Mouse (Mus musculus): ENCODE measurements around the gene Dio2.

The Dio2 gene

DNA sequence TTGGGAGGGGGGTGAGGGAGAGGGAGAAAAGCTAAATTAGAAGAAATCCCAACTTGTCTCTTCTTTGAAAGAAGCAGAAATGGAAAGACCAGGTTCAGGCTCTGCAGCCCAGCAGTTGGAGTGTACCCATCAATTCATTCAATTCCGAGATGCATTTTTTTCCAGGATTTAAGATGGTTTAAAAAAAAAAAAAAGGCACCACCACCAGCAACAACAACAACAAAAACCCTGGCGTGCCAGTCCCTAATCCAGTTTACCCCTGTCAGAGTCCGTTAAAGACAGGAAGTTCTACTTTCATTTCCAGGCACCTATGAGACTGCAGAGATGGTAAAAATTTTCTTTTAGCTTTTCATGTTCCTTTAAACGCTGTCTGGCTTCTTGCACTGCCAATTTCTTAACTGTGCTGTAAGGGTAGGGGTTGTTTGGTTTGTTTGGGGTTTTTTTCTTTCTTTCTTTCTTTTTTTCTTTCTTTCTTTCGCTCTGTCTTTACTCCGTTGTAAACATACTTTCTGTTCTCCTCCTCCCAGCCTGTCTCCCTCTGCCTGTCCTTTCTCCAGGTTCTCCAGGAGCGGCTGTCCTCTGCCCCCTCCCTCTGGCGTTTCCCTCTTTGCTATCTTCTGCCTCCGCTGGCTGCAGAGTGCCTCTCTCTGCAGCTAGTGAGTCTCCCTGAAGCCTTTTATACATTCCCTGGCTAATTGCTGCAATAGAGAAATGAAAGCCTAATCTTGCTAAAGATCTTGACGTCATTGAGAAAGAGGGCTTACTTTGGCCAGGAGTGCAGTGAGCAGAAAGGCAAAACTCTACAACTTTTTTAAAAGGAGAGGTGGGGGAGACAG, at the start of gene Dio2:
Gene Dio2 (minus strand): TSS at position 51 of the 836 bp plus-strand sequence.
- in situ Hi-C loops (cut with MboI) = loop anchor here (25.0 kb wide), 1 partner anchor 574 kb away; no protein-coding TSS in a partner anchor

DNA sequence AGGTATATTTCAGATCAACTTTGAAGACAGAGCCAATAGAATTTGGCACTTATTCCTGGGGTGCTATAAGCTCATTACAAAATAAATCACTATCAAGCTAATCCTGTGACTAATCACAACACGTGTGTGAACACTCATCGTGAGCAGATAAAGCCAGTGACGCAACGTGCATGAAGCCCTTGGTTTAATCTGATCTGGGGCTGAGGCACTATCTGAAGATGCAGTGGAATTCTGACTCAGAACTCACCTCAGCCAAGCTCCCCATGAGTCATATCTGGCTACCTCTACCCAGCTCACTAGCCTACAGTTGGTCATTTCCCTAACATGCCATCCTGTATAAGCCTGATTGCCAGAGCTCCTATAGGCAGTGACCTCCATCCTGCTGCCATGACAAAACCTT, 43.2 kb upstream of the Dio2 start:
- in situ Hi-C loops (cut with MboI) = no loop called here

DNA sequence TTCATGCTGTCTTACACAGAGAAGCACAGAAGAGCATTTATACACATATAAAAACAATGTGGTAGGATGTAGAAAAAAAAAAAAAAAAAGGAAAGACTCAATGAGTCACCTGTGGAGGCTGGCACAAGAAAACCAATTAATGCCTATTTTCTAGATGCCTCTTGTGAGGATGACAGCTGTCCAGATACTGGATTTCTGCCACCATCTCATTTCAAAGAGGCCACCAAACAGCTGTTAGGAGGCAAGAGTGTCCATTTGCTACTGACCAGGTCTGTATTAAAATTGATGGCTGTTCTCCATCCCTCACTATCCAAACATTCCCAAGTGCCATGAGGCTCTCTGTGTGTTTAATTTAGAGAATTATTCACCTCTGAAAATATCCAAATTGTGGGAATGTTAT, 6.5 kb upstream of the Dio2 start:
- in situ Hi-C loops (cut with MboI) = loop anchor here (25.0 kb wide), 1 partner anchor 568 kb away; no protein-coding TSS in a partner anchor

DNA sequence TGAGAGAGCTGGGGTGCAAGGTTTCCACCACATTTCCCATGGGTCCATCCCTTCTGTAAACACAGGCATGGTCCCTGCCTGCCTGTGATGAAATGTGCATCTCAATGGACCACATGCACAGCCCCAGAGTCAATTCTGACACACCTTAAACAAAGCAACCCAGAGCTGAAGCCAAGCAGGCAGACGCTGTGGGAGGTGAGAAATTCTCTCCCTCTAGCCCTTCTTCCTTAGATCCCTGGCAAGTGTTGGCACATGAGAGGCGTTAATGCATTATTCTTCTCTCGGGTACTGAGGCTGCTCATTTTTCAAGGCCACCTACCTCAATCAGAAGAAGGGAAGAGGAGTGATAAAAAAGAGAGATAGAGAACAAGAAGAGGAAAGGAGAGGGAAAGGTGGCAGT, 5.4 kb upstream of the Dio2 start:
- in situ Hi-C loops (cut with MboI) = loop anchor here (25.0 kb wide), 1 partner anchor 569 kb away; no protein-coding TSS in a partner anchor

DNA sequence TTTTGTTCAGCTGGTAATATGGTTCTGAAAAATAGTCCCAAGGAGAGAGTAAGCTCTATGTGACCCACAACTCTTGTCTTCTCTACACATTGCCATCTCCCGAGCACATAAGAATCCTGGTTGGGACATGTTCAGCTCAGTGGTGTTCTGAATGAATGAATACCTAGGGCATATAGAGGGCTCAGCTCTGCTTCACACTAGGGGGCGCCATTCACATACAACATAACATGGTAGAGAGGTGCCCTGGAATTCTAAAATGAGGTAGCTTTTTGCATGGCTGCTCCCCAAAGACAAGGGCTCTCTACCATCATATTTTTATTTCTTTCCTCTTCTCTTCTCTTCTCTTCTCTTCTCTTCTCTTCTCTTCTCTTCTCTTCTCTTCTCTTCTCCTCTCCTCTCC, 2.2 kb upstream of the Dio2 start:
- in situ Hi-C loops (cut with MboI) = loop anchor here (25.0 kb wide), 1 partner anchor 572 kb away; no protein-coding TSS in a partner anchor

DNA sequence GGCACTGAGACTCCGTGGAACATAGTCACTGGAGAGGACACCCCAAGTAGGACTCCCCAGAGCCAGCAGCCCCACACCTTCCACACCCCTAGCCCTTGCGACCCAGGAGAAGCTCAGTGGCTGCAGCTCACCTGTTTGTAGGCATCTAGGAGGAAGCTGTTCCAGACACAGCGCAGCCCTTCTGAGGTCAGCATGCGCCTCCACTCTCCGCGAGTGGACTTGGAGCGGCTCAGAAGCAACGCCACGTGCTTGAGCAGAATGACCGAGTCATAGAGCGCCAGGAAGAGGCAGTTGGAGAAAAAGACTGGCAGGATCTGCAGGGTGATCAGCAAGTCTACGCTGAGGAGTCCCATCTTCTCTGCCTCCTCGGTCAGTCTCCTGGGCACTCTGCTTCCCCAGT, 306 bp downstream of the Dio2 start:
- in situ Hi-C loops (cut with MboI) = loop anchor here (25.0 kb wide), 1 partner anchor 574 kb away; no protein-coding TSS in a partner anchor

- in situ Hi-C loops (cut with MboI) = loop anchor here (25.0 kb wide), 1 partner anchor 577 kb away; no protein-coding TSS in a partner anchor
Observed at GRCm38 (mm10) chr12:90735447-90735846, 2.8 kb downstream of the Dio2 start.

DNA sequence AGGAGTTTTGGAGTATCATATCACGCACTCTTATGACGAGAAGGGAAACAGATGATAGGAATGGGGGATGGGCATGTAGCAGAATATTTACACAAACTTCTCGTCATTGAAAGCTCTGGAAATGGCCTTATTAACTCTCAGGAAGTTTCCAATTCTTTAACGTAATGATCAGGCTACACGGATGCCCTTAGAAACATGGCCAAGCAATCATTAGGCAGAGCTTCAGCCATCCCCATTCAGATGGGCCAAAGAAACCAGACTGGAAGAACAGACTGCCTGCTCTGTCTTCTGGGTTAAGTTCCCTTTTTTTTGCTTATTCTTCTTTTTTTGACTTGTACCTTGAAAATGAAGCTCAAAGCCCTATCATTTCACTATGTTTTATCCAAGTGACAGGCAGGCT, 3.7 kb downstream of the Dio2 start:
- in situ Hi-C loops (cut with MboI) = loop anchor here (25.0 kb wide), 1 partner anchor 578 kb away; no protein-coding TSS in a partner anchor

DNA sequence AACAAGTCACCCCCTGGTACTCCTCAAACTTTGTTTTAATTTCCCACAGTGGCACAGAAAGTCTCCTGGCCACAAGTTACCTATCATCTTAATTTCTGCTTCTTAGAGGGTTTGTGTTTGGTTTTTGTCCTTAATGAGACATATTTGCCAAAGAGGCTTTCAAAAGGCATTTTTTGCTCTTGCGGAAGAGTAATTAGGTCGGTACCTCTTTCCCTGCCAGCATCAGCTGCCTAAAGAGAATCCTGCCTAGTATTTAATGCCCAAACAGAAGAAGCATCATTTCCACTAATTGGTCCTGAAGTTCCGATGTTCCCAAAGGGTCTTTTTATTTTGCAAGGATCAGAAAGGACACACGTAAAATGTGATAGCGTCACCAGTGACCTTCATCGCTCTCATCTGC, 4.5 kb downstream of the Dio2 start:
- in situ Hi-C loops (cut with MboI) = loop anchor here (25.0 kb wide), 1 partner anchor 579 kb away; no protein-coding TSS in a partner anchor

DNA sequence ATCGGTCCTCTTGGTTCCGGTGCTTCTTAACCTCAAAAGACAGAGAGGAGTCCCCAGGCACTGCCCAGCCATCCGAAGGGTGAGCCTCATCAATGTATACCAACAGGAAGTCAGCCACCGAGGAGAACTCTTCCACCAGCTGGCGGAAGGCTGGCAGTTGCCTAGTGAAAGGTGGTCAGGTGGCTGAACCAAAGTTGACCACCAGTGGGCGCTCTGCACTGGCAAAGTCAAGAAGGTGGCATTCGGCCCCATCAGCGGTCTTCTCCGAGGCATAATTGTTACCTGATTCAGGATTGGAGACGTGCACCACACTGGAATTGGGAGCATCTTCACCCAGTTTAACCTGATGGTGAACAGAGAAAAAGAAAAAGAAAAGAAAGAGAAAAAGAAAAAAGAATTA, 8.6 kb downstream of the Dio2 start:
- in situ Hi-C loops (cut with MboI) = loop anchor here (25.0 kb wide), 1 partner anchor 583 kb away; no protein-coding TSS in a partner anchor

GRCm38 (mm10) chr12:90725107-90725506, 13.1 kb downstream of the Dio2 start:
- in situ Hi-C loops (cut with MboI) = loop anchor here (25.0 kb wide), 1 partner anchor 587 kb away; no protein-coding TSS in a partner anchor

GRCm38 (mm10) chr12:90724644-90725043, 13.6 kb downstream of the Dio2 start:
- in situ Hi-C loops (cut with MboI) = loop anchor here (25.0 kb wide), 1 partner anchor 588 kb away; no protein-coding TSS in a partner anchor

DNA sequence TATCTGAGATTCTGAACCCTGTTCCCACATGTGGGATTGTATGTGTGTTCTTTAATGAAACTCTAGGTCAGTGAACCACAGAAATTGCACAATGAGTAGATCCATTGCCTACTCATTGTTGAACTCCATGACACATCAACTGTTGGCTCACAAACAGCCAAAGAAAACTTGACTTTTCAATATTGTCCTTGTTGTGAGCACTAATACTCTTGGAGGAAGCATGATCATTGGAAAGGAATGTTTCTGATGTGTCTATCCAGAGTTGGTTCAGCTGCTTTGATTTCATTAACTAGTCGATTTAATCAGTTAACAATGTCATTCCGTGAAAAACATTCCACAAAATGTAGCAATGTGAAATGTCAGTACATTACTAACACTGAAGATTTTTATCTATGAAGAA, 44.1 kb downstream of the Dio2 start:
- in situ Hi-C loops (cut with MboI) = no loop called here

Measured in mature B cell (primary cell).